Mouse (Mus musculus) myocyte (in vitro differentiated cells): Measurements from ENCODE around the gene Riok2. TPM values are rescaled to one million over a fixed set of nuclear protein-coding genes. Genes with fewer than 3 reads are reported as not detected.
A peak's percentile ranks its signal among the peaks of the same experiment; 100 is the strongest.
"Not testable (repeated sequence)": the region's sequence is repeated elsewhere in the genome, so short reads cannot be mapped to it uniquely, and the experiment has no call there.

Source experiments
- H3K27me3 ChIP-seq: one replicate; pipeline ENCODE4 v1.6.1; 2011; ENCODE audit not compliant: control insufficient read depth, insufficient read depth, insufficient read length
- H3K36me3 ChIP-seq: one replicate; pipeline ENCODE4 v1.6.1; 2011; ENCODE audit not compliant: control insufficient read depth, insufficient read depth
- H3K4me2 ChIP-seq: one replicate; pipeline ENCODE4 v1.6.1; 2011; ENCODE audit warnings: low read depth, control low read depth
- H3K4me3 ChIP-seq: one replicate; pipeline ENCODE4 v1.5.1; 2011; ENCODE audit warnings: mild to moderate bottlenecking, control low read depth, moderate library complexity
- H3K79me2 ChIP-seq: one replicate; pipeline ENCODE4 v1.6.1; 2011; ENCODE audit not compliant: control insufficient read depth, insufficient read depth
- H3ac ChIP-seq: one replicate; pipeline ENCODE4 v1.6.1; 2011; ENCODE audit not compliant: control insufficient read depth, insufficient read length
- CEBPB ChIP-seq: IDR thresholded peaks from 2 replicates; pipeline ENCODE4 v1.6.1; 2011; ENCODE audit warnings: mild to moderate bottlenecking, moderate library complexity; ENCODE audit not compliant: poor library complexity, insufficient read depth, severe bottlenecking
- E2F4 ChIP-seq: IDR thresholded peaks from one replicate; pipeline ENCODE4 v1.6.1; 2011; ENCODE audit warnings: mild to moderate bottlenecking, control low read depth, moderate library complexity; ENCODE audit not compliant: insufficient read depth
- MAX ChIP-seq: IDR thresholded peaks from one replicate; pipeline ENCODE4 v1.6.1; 2011; ENCODE audit warnings: low read depth, mild to moderate bottlenecking, control low read depth
- MYOD1 ChIP-seq, 3 experiments: IDR thresholded peaks; one replicate each; pipeline ENCODE4 v1.6.1; 2011; ENCODE audit warnings: control low read depth in 2 of 3, low read depth in 2 of 3, mild to moderate bottlenecking in 2 of 3, moderate library complexity in 1 of 3; ENCODE audit not compliant: insufficient read length in 2 of 3, control insufficient read depth in 1 of 3
- MYOG ChIP-seq, 3 experiments: IDR thresholded peaks; one replicate each; pipeline ENCODE4 v1.6.1; 2011; ENCODE audit warnings: control low read depth in 2 of 3, low read depth in 2 of 3, mild to moderate bottlenecking in 2 of 3; ENCODE audit not compliant: insufficient read length in 2 of 3, control insufficient read depth in 1 of 3, insufficient read depth in 1 of 3
- POLR2A ChIP-seq: IDR thresholded peaks from one replicate; pipeline ENCODE4 v1.6.1; 2011; ENCODE audit warnings: low read depth, mild to moderate bottlenecking, control low read depth, moderate library complexity; ENCODE audit not compliant: insufficient read length
- POLR2AphosphoS2 ChIP-seq: IDR thresholded peaks from one replicate; pipeline ENCODE4 v1.6.1; 2011; ENCODE audit warnings: low read depth, control low read depth; ENCODE audit not compliant: insufficient read length
- REST ChIP-seq: IDR thresholded peaks from one replicate; pipeline ENCODE4 v1.6.1; 2011; ENCODE audit warnings: mild to moderate bottlenecking, control low read depth, moderate library complexity; ENCODE audit not compliant: insufficient read depth, insufficient read length
- SRF ChIP-seq: IDR thresholded peaks from one replicate; pipeline ENCODE4 v1.6.1; 2011; ENCODE audit warnings: low read depth; ENCODE audit not compliant: control insufficient read depth, insufficient read length
- TCF12 ChIP-seq: IDR thresholded peaks from one replicate; pipeline ENCODE4 v1.6.1; 2011; ENCODE audit warnings: mild to moderate bottlenecking, control low read depth; ENCODE audit not compliant: poor library complexity, insufficient read depth, severe bottlenecking
- TCF3 ChIP-seq: IDR thresholded peaks from one replicate; pipeline ENCODE4 v1.6.1; 2011; ENCODE audit warnings: low read depth, control low read depth; ENCODE audit not compliant: insufficient read length
- USF1 ChIP-seq: IDR thresholded peaks from one replicate; pipeline ENCODE4 v1.6.1; 2011; ENCODE audit warnings: low read depth, mild to moderate bottlenecking, control low read depth, moderate library complexity
- polyA plus RNA-seq: library from polyadenylated mRNA; unstranded; fragments of >200 nt; fragmentation: generic; extraction: Trizol; gene quantifications from one replicate; pipeline ENCODE4 v1.2.1, GENCODE M21; 2012; ENCODE audit warnings: missing spikeins

Gene Riok2
- polyA plus RNA-seq: 13.3 TPM

DNA sequence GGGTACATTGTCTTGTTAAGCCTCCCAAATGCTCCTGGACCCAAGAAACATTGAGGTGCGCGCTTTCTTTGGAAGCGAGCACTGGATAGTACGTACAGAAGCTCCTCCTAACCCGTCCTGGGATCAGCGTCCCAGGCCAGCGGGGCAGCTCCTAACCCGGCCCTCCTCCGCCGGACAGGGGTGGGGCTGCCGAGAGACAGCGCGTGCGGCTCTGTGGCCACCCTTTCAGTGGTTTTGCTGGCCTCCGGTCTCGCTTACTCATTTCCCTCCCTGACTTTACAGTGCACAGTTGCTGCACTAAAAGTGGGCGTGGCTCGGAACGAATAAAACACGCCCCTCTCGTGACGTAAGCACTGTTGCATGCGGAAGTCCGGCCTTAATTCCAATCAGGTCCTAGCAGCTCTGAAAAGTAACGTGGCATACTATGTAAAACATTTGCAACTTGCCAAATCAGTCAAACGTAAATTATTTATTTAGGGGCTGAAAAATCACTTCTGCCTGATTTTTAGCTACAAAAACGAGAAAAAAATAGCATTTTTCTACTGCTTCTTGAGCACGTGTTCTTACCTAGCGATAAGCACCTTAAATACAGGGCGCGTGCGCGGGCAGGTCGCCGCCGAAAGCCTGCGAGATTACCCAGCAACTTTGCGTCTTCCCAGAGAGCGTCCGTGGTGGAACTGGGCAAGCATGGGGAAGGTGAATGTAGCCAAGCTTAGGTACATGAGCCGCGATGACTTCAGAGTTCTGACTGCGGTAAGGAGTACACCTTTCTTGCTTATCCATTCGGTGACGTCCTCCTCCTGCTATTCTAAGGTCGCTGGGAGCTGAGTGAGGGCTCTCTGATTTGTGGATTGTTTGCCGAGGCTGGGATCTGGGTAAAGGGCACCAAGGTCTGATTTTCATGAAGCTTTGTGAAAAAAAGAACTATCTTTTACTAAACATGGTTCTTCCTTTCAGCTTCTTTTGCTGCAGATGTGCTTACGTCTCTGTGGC is at the start of gene Riok2:
Gene Riok2, plus strand, starts transcription at position 392 of the 993 bp plus-strand sequence.
- peaks cover 48% of the 10 kb centered on the region for H3K79me2 ChIP-seq
- TF ChIP-seq TCF3: no peak
- peak; percentile 82 for TF ChIP-seq USF1
- peak; percentile 97 for TF ChIP-seq MAX
- no peak for TF ChIP-seq TCF12
- no peak for TF ChIP-seq CEBPB
- TF ChIP-seq REST: no peak
- TF ChIP-seq POLR2AphosphoS2: peak; percentile 92
- TF ChIP-seq E2F4: no peak
- TF ChIP-seq MYOG (IDR thresholded peaks at IDR 0.05; ENCODE audit: control insufficient read depth in 1 of 3, insufficient read depth in 1 of 3, insufficient read length in 2 of 3, low read depth in 2 of 3): peak in 1 of 3 experiments; percentile 60
- no peak for TF ChIP-seq SRF
- TF ChIP-seq MYOD1 (IDR thresholded peaks at IDR 0.05; ENCODE audit: control insufficient read depth in 1 of 3, insufficient read length in 2 of 3, low read depth in 2 of 3): peak in 1 of 3 experiments; percentile 31
- peak; percentile 92 for TF ChIP-seq POLR2A
- peak within 1 kb of the TSS; percentile 97 for H3K4me2 ChIP-seq
- H3K36me3 ChIP-seq: peaks cover 5% of the 10 kb centered on the region
- H3K27me3 ChIP-seq: no peaks in the 10 kb centered on the region
- H3K4me3 ChIP-seq: peak within 1 kb of the TSS; percentile 87
- H3ac ChIP-seq: peak within 1 kb of the TSS; percentile 89

DNA sequence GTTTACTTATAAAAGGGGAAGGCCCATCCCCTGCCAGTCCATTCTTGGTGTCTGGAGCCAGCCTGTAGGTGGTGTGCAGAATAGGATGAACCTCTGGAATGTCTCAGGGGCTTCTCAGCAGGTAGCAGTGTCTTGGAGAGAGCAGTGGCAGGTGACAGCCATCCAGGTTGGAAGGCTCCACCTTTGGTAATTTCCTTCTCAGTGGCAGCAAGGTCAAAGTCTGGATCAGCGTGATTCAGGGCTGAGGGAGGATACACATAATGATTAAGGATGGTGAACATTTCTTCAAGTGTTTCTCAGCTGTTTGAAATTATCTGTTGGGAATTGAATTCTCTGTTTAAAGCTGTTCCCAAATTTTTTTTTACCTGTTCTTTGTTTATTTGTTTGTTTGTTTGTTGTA is 48.1 kb upstream of the Riok2 start:
- not testable (repeated sequence) for H3K36me3 ChIP-seq, H3K4me2 ChIP-seq, H3K79me2 ChIP-seq, H3K4me3 ChIP-seq, H3K27me3 ChIP-seq, H3ac ChIP-seq

GRCm38 (mm10) chr17:17326636-17327035 is 47.5 kb upstream of the Riok2 start:
- H3K36me3 ChIP-seq: no peaks in the 10 kb centered on the region
- H3K4me3 ChIP-seq: no peak overlapping the region
- H3K4me2 ChIP-seq: no peak overlapping the region
- H3ac ChIP-seq: no peak overlapping the region
- no peak for TF ChIP-seq USF1
- TF ChIP-seq E2F4: no peak
- H3K27me3 ChIP-seq: no peaks in the 10 kb centered on the region
- no peaks in the 10 kb centered on the region for H3K79me2 ChIP-seq

- H3K79me2 ChIP-seq, H3K27me3 ChIP-seq, H3K36me3 ChIP-seq, H3K4me2 ChIP-seq, H3ac ChIP-seq, H3K4me3 ChIP-seq: not testable (repeated sequence)
Measured at GRCm38 (mm10) chr17:17345374-17346183, 28.5 kb upstream of the Riok2 start.

- not testable (repeated sequence) for H3K4me2 ChIP-seq, H3K4me3 ChIP-seq, H3K79me2 ChIP-seq, H3ac ChIP-seq, H3K27me3 ChIP-seq, H3K36me3 ChIP-seq
Measured at GRCm38 (mm10) chr17:17346281-17346680, 27.8 kb upstream of the Riok2 start.

GRCm38 (mm10) chr17:17373550-17373917 is 575 bp upstream of the Riok2 start:
- Histone ChIP-seq H3K36me3 (no peaks in the 10 kb centered on the region), H3K4me3 (peak overlapping the region; percentile 87), H3K27me3 (no peaks in the 10 kb centered on the region), H3ac (no peak overlapping the region), H3K79me2 (peaks cover 42% of the 10 kb centered on the region), H3K4me2 (peak overlapping the region; percentile 97)
- TF ChIP-seq MAX (no peak), REST (no peak), POLR2AphosphoS2 (no peak), MYOD1 (IDR thresholded peaks at IDR 0.05; ENCODE audit: control insufficient read depth in 1 of 3, insufficient read length in 2 of 3, low read depth in 2 of 3) (no peak), TCF3 (no peak), CEBPB (no peak), USF1 (no peak), E2F4 (no peak), TCF12 (no peak), SRF (no peak), MYOG (IDR thresholded peaks at IDR 0.05; ENCODE audit: control insufficient read depth in 1 of 3, insufficient read depth in 1 of 3, insufficient read length in 2 of 3, low read depth in 2 of 3) (no peak), POLR2A (no peak)
